Mouse (Mus musculus): Measurements from ENCODE around the gene Cd248. TPM values are rescaled to one million over a fixed set of nuclear protein-coding genes. Genes with fewer than 3 reads are reported as not detected.

The Cd248 gene
- polyA plus RNA-seq, 1 experiment from 2014 or later: 41.1 TPM

GRCm38 (mm10) chr19:5037678-5038571, 30.0 kb upstream of the Cd248 start:
- Histone ChIP-seq H3K4me1 (ENCODE audit: control insufficient read depth, insufficient read depth, low read length) (peaks cover 21% of the 10 kb centered on the region; the same call in 1 of the 2 replicates), H3K27ac (replicated peaks; ENCODE audit: low read depth, low read length) (0 out of 2 replicates have a peak overlapping the region, but pooled peaks have one; percentile 60), H3K9ac (ENCODE audit: low read length) (peak overlapping the region; percentile 87), H3K36me3 (ENCODE audit: control insufficient read depth, insufficient read depth, low read length) (no peaks in the 10 kb centered on the region), H3K4me3 (ENCODE audit: low read depth, low read length) (peak overlapping the region; percentile 82), H3K9me3 (ENCODE audit: control insufficient read depth, low read length) (no peaks in the 10 kb centered on the region), H3K27me3 (ENCODE audit: control insufficient read depth, insufficient read depth, low read length) (no peaks in the 10 kb centered on the region), H3K4me2 (ENCODE audit: low read depth, severe bottlenecking) (peak overlapping the region; percentile 99)
- 5% methylated on average over 32 of the region's 32 CpGs for WGBS
- DNase-seq (ENCODE audit: low spot score) (peak; percentile 95), ATAC-seq (ENCODE audit: insufficient number of reproducible peaks, low FRiP score, low TSS enrichment, low read depth) (peak; percentile 28; the same call in 1 of the 2 replicates)

DNA sequence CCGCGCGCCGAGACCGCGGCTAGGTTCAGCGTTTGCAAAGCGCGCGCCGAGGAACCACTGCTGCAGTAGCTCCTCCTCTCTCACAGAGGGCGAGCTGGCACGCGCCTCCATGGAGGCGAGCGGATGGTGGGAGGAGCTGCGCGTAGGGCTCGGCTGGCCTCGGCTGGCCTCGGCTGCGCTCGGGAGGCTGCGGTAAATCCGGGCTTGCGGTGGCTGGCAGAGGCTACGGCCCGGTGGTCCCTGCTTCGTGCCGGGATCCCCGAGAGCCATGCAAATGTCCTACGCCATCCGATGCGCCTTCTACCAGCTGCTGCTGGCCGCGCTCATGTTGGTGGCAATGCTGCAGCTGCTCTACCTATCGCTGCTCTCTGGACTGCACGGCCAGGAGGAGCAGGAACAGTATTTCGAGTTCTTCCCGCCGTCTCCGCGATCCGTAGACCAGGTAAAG, 29.1 kb upstream of the Cd248 start, which contains the start of the genes B4gat1 and AC124502.3:
B4gat1 (plus strand) TSS at position 118 of the 448 bp plus-strand sequence.
AC124502.3 (plus strand) TSS at position 183 of the 448 bp plus-strand sequence.
- Histone ChIP-seq H3K9ac (ENCODE audit: low read length) (peak within 1 kb of the TSS; percentile 87), H3K36me3 (ENCODE audit: control insufficient read depth, insufficient read depth, low read length) (no peaks in the 10 kb centered on the region), H3K27ac (replicated peaks; ENCODE audit: low read depth, low read length) (0 out of 2 replicates have a peak within 1 kb of the TSS, but pooled peaks have one; percentile 60), H3K4me2 (ENCODE audit: low read depth, severe bottlenecking) (peak within 1 kb of the TSS; percentile 99), H3K9me3 (ENCODE audit: control insufficient read depth, low read length) (no peaks in the 10 kb centered on the region), H3K4me3 (ENCODE audit: low read depth, low read length) (peak within 1 kb of the TSS; percentile 82), H3K27me3 (ENCODE audit: control insufficient read depth, insufficient read depth, low read length) (no peaks in the 10 kb centered on the region), H3K4me1 (ENCODE audit: control insufficient read depth, insufficient read depth, low read length) (peaks cover 21% of the 10 kb centered on the region; the same call in 1 of the 2 replicates)
- ATAC-seq (ENCODE audit: insufficient number of reproducible peaks, low FRiP score, low TSS enrichment, low read depth): peak; percentile 82
- WGBS: under 1% methylated on average over 44 of the region's 44 CpGs
- DNase-seq (ENCODE audit: low spot score): peak; percentile 93

- peak overlapping the region; percentile 99 for H3K4me2 ChIP-seq (ENCODE audit: low read depth, severe bottlenecking)
- ATAC-seq (ENCODE audit: insufficient number of reproducible peaks, low FRiP score, low TSS enrichment, low read depth) (0 out of 2 replicates have a peak, but pooled peaks have one; percentile 12), DNase-seq (ENCODE audit: low spot score) (no peak)
- H3K9ac ChIP-seq (ENCODE audit: low read length): peak overlapping the region; percentile 87
- H3K36me3 ChIP-seq (ENCODE audit: control insufficient read depth, insufficient read depth, low read length): no peaks in the 10 kb centered on the region
- peaks cover 21% of the 10 kb centered on the region; the same call in 1 of the 2 replicates for H3K4me1 ChIP-seq (ENCODE audit: control insufficient read depth, insufficient read depth, low read length)
- 12% methylated on average over 41 of the region's 41 CpGs for WGBS
- H3K27me3 ChIP-seq (ENCODE audit: control insufficient read depth, insufficient read depth, low read length): no peaks in the 10 kb centered on the region
- H3K4me3 ChIP-seq (ENCODE audit: low read depth, low read length): peak overlapping the region; percentile 82
- H3K27ac ChIP-seq (replicated peaks; ENCODE audit: low read depth, low read length): no peak overlapping the region
- H3K9me3 ChIP-seq (ENCODE audit: control insufficient read depth, low read length): no peaks in the 10 kb centered on the region
Observed at GRCm38 (mm10) chr19:5039301-5040114, 28.4 kb upstream of the Cd248 start.

DNA sequence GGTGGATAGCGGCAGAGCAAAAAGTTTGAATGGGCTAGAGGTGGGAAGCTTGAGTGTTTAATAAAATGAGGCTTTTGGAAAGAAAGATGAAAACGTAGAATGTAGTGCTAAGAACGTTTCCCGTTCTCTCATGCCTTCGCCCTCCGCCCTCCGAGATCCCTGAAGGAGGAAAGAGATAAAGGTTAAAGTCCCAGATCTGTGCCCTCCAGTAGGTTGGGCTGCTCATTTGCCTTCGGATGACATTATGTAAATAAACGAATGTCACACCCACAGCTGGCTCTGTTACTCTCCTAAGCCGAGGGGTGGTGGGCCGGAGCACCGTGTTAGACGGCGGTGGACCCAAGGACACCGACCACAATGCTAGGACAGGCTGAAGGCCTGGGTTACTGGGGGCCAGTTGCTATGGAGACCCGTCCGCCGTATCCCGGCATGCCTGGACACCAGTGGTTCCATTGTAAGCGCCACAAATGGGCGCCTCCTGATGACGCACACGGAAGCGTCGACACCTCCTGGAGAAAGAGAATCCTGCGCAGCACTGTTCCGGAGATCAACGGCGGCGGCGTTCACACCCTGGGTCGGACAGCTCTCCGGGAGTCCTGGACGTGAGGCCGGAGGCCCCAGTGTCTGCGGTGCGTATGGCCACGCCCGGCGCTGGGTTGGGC, 26.9 kb upstream of the Cd248 start, which contains the start of gene Brms1:
Brms1 (plus strand) TSS at position 493 of the 662 bp plus-strand sequence.
- H3K4me2 ChIP-seq (ENCODE audit: low read depth, severe bottlenecking): peak within 1 kb of the TSS; percentile 99
- peaks cover 21% of the 10 kb centered on the region; the same call in 1 of the 2 replicates for H3K4me1 ChIP-seq (ENCODE audit: control insufficient read depth, insufficient read depth, low read length)
- peak; percentile 44; the same call in 1 of the 2 replicates for ATAC-seq (ENCODE audit: insufficient number of reproducible peaks, low FRiP score, low TSS enrichment, low read depth)
- peak within 1 kb of the TSS; percentile 81 for H3K9ac ChIP-seq (ENCODE audit: low read length)
- no peaks in the 10 kb centered on the region; the same call in 1 of the 2 replicates for H3K36me3 ChIP-seq (ENCODE audit: control insufficient read depth, insufficient read depth, low read length)
- no peak within 1 kb of the TSS; the same call in 1 of the 2 replicates for H3K27ac ChIP-seq (replicated peaks; ENCODE audit: low read depth, low read length)
- no peaks in the 10 kb centered on the region for H3K27me3 ChIP-seq (ENCODE audit: control insufficient read depth, insufficient read depth, low read length)
- no peaks in the 10 kb centered on the region for H3K9me3 ChIP-seq (ENCODE audit: control insufficient read depth, low read length)
- peak; percentile 96 for DNase-seq (ENCODE audit: low spot score)
- H3K4me3 ChIP-seq (ENCODE audit: low read depth, low read length): peak within 1 kb of the TSS; percentile 91
- WGBS: 7% methylated on average over 40 of the region's 40 CpGs

- WGBS: 3% methylated on average over 16 of the region's 16 CpGs
- Histone ChIP-seq H3K27ac (replicated peaks; ENCODE audit: low read depth, low read length) (no peak overlapping the region), H3K4me1 (ENCODE audit: control insufficient read depth, insufficient read depth, low read length) (peaks cover 21% of the 10 kb centered on the region; the same call in 1 of the 2 replicates), H3K9ac (ENCODE audit: low read length) (peak overlapping the region; percentile 81), H3K4me2 (ENCODE audit: low read depth, severe bottlenecking) (peak overlapping the region; percentile 99), H3K4me3 (ENCODE audit: low read depth, low read length) (peak overlapping the region; percentile 91), H3K36me3 (ENCODE audit: control insufficient read depth, insufficient read depth, low read length) (no peaks in the 10 kb centered on the region; the same call in 1 of the 2 replicates), H3K27me3 (ENCODE audit: control insufficient read depth, insufficient read depth, low read length) (no peaks in the 10 kb centered on the region), H3K9me3 (ENCODE audit: control insufficient read depth, low read length) (no peaks in the 10 kb centered on the region)
- DNase-seq (ENCODE audit: low spot score): no peak
- ATAC-seq (ENCODE audit: insufficient number of reproducible peaks, low FRiP score, low TSS enrichment, low read depth): peak; percentile 22; the same call in 1 of the 2 replicates
Observed at GRCm38 (mm10) chr19:5041588-5041987, 26.3 kb upstream of the Cd248 start.

GRCm38 (mm10) chr19:5045531-5045930, 22.3 kb upstream of the Cd248 start:
- H3K4me2 ChIP-seq (ENCODE audit: low read depth, severe bottlenecking): no peak overlapping the region
- 82% methylated on average over 4 of the region's 4 CpGs for WGBS
- no peak overlapping the region for H3K27ac ChIP-seq (replicated peaks; ENCODE audit: low read depth, low read length)
- peaks cover 2% of the 10 kb centered on the region; the same call in 1 of the 2 replicates for H3K27me3 ChIP-seq (ENCODE audit: control insufficient read depth, insufficient read depth, low read length)
- no peaks in the 10 kb centered on the region for H3K9me3 ChIP-seq (ENCODE audit: control insufficient read depth, low read length)
- H3K9ac ChIP-seq (ENCODE audit: low read length): no peak overlapping the region
- ATAC-seq (ENCODE audit: insufficient number of reproducible peaks, low FRiP score, low TSS enrichment, low read depth) (no peak), DNase-seq (ENCODE audit: low spot score) (no peak)
- H3K36me3 ChIP-seq (ENCODE audit: control insufficient read depth, insufficient read depth, low read length): peaks cover 8% of the 10 kb centered on the region
- H3K4me1 ChIP-seq (ENCODE audit: control insufficient read depth, insufficient read depth, low read length): peaks cover 13% of the 10 kb centered on the region
- H3K4me3 ChIP-seq (ENCODE audit: low read depth, low read length): no peak overlapping the region

GRCm38 (mm10) chr19:5048138-5049056, 19.5 kb upstream of the Cd248 start:
- H3K4me3 ChIP-seq (ENCODE audit: low read depth, low read length): no peak overlapping the region
- H3K36me3 ChIP-seq (ENCODE audit: control insufficient read depth, insufficient read depth, low read length): peaks cover 8% of the 10 kb centered on the region
- no peaks in the 10 kb centered on the region for H3K9me3 ChIP-seq (ENCODE audit: control insufficient read depth, low read length)
- no peak for ATAC-seq (ENCODE audit: insufficient number of reproducible peaks, low FRiP score, low TSS enrichment, low read depth)
- peaks cover 28% of the 10 kb centered on the region for H3K27me3 ChIP-seq (ENCODE audit: control insufficient read depth, insufficient read depth, low read length)
- H3K4me2 ChIP-seq (ENCODE audit: low read depth, severe bottlenecking): no peak overlapping the region
- no peak overlapping the region for H3K27ac ChIP-seq (replicated peaks; ENCODE audit: low read depth, low read length)
- H3K4me1 ChIP-seq (ENCODE audit: control insufficient read depth, insufficient read depth, low read length): peaks cover 16% of the 10 kb centered on the region
- H3K9ac ChIP-seq (ENCODE audit: low read length): no peak overlapping the region
- DNase-seq (ENCODE audit: low spot score): no peak
- 86% methylated on average over 14 of the region's 14 CpGs for WGBS
